Mouse (Mus musculus) spleen, adult 2 months (tissue): ENCODE measurements around the gene Mrpl52.

ENCODE experiments used
- CTCF ChIP-seq: fragments of 200-500 bp; IDR thresholded peaks from 2 replicates; pipeline ENCODE4 v1.5.1; 2011; ENCODE audit warnings: mild to moderate bottlenecking, inconsistent platforms; ENCODE audit not compliant: insufficient read depth, insufficient read length, insufficient replicate concordance; ENCODE audit errors: extremely low read depth
- POLR2A ChIP-seq: fragments of 200-500 bp; IDR thresholded peaks from 2 replicates; pipeline ENCODE4 v1.6.1; 2011; ENCODE audit warnings: low read depth, low read length, inconsistent platforms

GRCm38 (mm10) chr14:54416229-54416775, 10.4 kb upstream of the Mrpl52 start:
- TF ChIP-seq CTCF (no peak), POLR2A (no peak)
